Mouse (Mus musculus) ES-E14 (cell line): Measurements from ENCODE around the gene Mrps36. TPM values are rescaled to one million over a fixed set of nuclear protein-coding genes. Genes with fewer than 3 reads are reported as not detected.
A peak's percentile ranks its signal among the peaks of the same experiment; 100 is the strongest.

Source experiments
- DNase-seq: peaks from one replicate; pipeline ENCODE4 v3.0.0-alpha.2; 2013; ENCODE audit warnings: low read depth, low spot score
- H3K27ac ChIP-seq: 2 replicates; pipeline ENCODE4 v1.5.1; 2012; ENCODE audit warnings: low read depth, mild to moderate bottlenecking, low read length, moderate library complexity, mixed read lengths; ENCODE audit not compliant: poor library complexity, insufficient read depth, severe bottlenecking
- H3K36me3 ChIP-seq: 2 replicates; pipeline ENCODE4 v1.6.1; 2012; ENCODE audit warnings: mild to moderate bottlenecking, low read length, moderate library complexity, mixed read lengths; ENCODE audit not compliant: control insufficient read depth, poor library complexity, insufficient read depth, severe bottlenecking
- H3K4me1 ChIP-seq, 2 experiments: fragments of 150-350 bp in 1 of 2; sonication (generic) in 1 of 2; 2 replicates each; pipeline ENCODE4 v1.6.1; 2012; ENCODE audit warnings: low read length in 2 of 2, mild to moderate bottlenecking in 1 of 2, mixed read lengths in 1 of 2; ENCODE audit not compliant: control insufficient read depth in 2 of 2, insufficient read depth in 2 of 2, poor library complexity in 1 of 2
- H3K4me3 ChIP-seq, 2 experiments: fragments of 150-350 bp in 1 of 2; sonication (generic) in 1 of 2; 2 replicates each; pipeline ENCODE4 v1.5.1; 2012; ENCODE audit warnings: low read length in 2 of 2, low read depth in 1 of 2, mild to moderate bottlenecking in 1 of 2, mixed read lengths in 1 of 2; ENCODE audit not compliant: insufficient read depth in 1 of 2, poor library complexity in 1 of 2, severe bottlenecking in 1 of 2
- H3K9ac ChIP-seq: 2 replicates; pipeline ENCODE4 v1.6.1; 2012; ENCODE audit warnings: low read depth, mild to moderate bottlenecking, low read length, mixed read lengths; ENCODE audit not compliant: poor library complexity, insufficient read depth, severe bottlenecking
- H3K9me3 ChIP-seq: fragments of 150-350 bp; sonication (generic); 2 replicates; pipeline ENCODE4 v1.6.1; 2012; ENCODE audit warnings: low read depth, mild to moderate bottlenecking, low read length; ENCODE audit not compliant: control insufficient read depth, insufficient read depth
- CHD2 ChIP-seq: IDR thresholded peaks from 2 replicates; pipeline ENCODE4 v1.6.1; 2014; ENCODE audit warnings: mild to moderate bottlenecking, low read depth, low read length, inconsistent platforms
- HCFC1 ChIP-seq: IDR thresholded peaks from 2 replicates; pipeline ENCODE4 v1.6.1; 2012; ENCODE audit warnings: low read length, inconsistent platforms, borderline replicate concordance; ENCODE audit not compliant: insufficient read depth
- MAFK ChIP-seq: IDR thresholded peaks from 2 replicates; pipeline ENCODE4 v1.6.1; 2014; ENCODE audit warnings: mild to moderate bottlenecking, low read depth, low read length, inconsistent platforms; ENCODE audit not compliant: insufficient read depth
- ZC3H11A ChIP-seq: IDR thresholded peaks from 2 replicates; pipeline ENCODE4 v1.6.1; 2012; ENCODE audit warnings: low read depth, mild to moderate bottlenecking, inconsistent platforms, low read length, borderline replicate concordance
- ZNF384 ChIP-seq: IDR thresholded peaks from 2 replicates; pipeline ENCODE4 v1.6.1; 2012; ENCODE audit warnings: low read depth, low read length, inconsistent platforms
- in situ Hi-C, 2 experiments: fragments of 600-800 bp; cut with MboI; formaldehyde crosslinking; loops; one replicate each; pipeline ENCODE4 v1.15.1; 2025; ENCODE audit warnings: low sequenced_read_pairs in 2 of 2, inconsistent platforms in 1 of 2; ENCODE audit not compliant: unreplicated experiment in 2 of 2
- total RNA-seq: library from RNA; depleted of rRNA; stranded (reverse); fragments of 300-350 nt; gene quantifications from 2 replicates; pipeline ENCODE4 v1.2.3, GENCODE M21; 2012

Gene Mrps36
- total RNA-seq, 1 experiment: 58.9 TPM

DNA sequence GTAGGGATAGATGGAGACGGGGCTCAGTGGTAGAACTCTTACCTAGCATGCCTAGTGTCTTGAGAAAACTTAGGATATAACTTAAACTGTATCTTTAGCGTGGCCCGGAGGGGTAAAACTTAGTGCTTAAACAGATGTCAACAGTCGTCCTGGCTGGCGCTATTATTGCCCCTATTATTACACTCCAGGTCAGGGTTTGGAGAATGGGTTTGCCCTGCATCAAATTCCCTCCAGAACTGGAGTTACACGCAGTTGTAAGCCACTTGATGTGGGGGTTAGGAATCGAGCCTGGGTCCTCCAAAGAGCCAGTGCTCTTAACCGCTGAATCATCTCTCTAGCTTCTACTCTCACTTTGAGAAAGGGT lies 31.6 kb upstream of the Mrps36 start:
- in situ Hi-C loops: no loop called here
- no peak for TF ChIP-seq ZC3H11A
- TF ChIP-seq MAFK: no peak
- no peak for TF ChIP-seq CHD2
- no peak for TF ChIP-seq HCFC1
- no peak for TF ChIP-seq ZNF384
- Histone ChIP-seq H3K27ac (no peak overlapping the region), H3K9me3 (no peaks in the 10 kb centered on the region), H3K4me3 (peak overlapping the region in 1 of 2 experiments; percentile 92; a peak in 1 of 4 replicates), H3K4me1 (no peaks in the 10 kb centered on the region), H3K36me3 (peaks cover 27% of the 10 kb centered on the region), H3K9ac (no peak overlapping the region)
- no peak for DNase-seq

DNA sequence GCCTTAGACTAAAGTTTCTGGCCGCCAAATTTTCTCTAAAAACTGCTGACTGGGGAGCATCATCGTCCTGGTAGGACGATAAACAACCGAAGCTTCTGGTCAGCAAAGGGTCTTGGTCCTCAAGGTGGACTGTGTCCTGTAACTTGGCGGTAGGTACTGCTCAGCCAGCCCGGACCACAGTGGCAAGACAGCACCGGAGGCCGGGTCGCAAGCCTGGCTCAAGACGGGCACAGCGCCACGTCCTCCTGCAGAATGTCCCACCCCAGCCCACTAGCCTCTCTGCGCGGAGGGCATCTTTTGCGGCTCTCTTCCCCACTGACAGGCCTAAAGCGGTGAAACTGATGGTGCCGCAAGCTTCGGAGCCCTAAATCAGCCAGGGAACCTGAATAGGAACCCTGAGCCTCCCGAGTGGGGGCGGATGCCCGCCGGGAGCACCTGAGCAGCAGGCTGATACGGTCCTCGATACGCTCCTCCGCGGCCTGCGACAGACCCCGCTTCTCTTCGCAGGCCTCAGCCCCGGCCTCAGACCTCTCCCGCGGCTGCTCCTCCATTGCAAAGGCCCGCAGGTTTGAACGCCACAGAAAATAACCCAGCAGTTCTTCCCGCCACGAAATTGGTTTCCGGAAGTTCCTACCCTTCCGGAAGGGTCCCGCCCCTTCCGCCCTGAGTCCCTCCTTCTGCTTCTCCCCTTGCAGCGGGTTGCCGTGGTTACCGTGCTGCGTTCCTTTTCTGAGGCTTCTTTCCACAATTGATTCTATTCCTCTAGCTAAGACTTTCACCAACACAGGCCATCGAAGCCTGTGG lies 31.0 kb upstream of the Mrps36 start, which contains the start of gene Cenph:
Cenph (minus strand) TSS at position 648 of the 804 bp plus-strand sequence.
- Histone ChIP-seq H3K4me1 (no peaks in the 10 kb centered on the region), H3K27ac (peak within 1 kb of the TSS; percentile 69; the same call in 1 of the 2 replicates), H3K36me3 (peaks cover 24% of the 10 kb centered on the region), H3K9ac (peak within 1 kb of the TSS; percentile 93), H3K9me3 (no peaks in the 10 kb centered on the region), H3K4me3 (peak within 1 kb of the TSS; percentile 91 to 92)
- TF ChIP-seq ZC3H11A: no peak
- TF ChIP-seq HCFC1: 0 out of 2 replicates have a peak, but pooled peaks have one; percentile 36
- TF ChIP-seq CHD2: no peak
- no peak for TF ChIP-seq ZNF384
- TF ChIP-seq MAFK: 0 out of 2 replicates have a peak, but pooled peaks have one; percentile 7
- peak; percentile 87 for DNase-seq
- in situ Hi-C loops: no loop called here

DNA sequence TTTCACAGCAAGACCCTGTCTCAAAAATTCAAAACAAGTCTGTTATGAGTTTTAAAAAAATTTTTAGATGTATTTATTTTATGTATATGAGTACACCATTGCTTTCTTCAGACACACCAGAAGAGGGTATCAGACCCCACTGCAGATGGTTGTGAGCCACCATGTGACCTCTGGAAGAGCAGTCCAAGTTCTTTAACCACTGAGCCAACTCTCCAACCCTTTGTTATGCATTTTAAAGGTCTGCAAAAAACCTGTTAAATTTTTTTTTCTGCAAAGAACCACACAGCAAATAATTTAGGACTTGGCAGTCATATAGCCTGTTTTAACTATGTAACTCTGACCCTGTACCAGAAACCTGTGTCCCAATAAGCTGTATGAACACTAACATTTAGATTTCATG lies 30.2 kb upstream of the Mrps36 start:
- H3K9ac ChIP-seq: peak overlapping the region; percentile 93; the same call in 1 of the 2 replicates
- peak overlapping the region; percentile 91 to 92 for H3K4me3 ChIP-seq
- no peak overlapping the region for H3K27ac ChIP-seq
- H3K36me3 ChIP-seq: peaks cover 18% of the 10 kb centered on the region
- DNase-seq: no peak
- H3K4me1 ChIP-seq: no peaks in the 10 kb centered on the region
- in situ Hi-C loops: no loop called here
- TF ChIP-seq MAFK (no peak), ZC3H11A (no peak), HCFC1 (no peak), CHD2 (no peak), ZNF384 (no peak)
- H3K9me3 ChIP-seq: no peaks in the 10 kb centered on the region

DNA sequence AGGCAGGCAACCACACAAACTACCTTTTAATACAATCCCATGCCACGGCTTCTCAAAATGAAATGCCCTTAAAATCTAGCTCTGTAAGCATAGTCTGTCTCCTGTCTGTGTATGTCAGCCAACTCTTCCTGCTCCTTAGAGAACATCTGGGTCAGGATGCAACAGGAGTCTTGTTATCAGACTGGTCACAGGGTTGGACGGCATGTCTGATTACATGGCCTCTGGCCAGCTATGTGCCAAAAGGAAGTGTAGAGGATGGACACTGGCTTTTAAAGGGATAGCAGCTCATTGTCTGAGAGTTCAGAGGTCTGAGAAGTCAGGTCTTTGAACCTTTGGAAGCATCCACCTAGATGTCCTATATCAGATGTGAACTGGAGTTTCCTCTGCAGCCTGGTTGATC lies 10.9 kb upstream of the Mrps36 start:
- TF ChIP-seq ZNF384 (no peak), ZC3H11A (no peak), CHD2 (no peak)
- no peak overlapping the region for H3K4me3 ChIP-seq
- in situ Hi-C loops: no loop called here
- DNase-seq: no peak
- H3K36me3 ChIP-seq: peaks cover 5% of the 10 kb centered on the region; the same call in 1 of the 2 replicates
- H3K9me3 ChIP-seq: no peaks in the 10 kb centered on the region
- H3K27ac ChIP-seq: no peak overlapping the region
- H3K4me1 ChIP-seq: no peaks in the 10 kb centered on the region
- no peak overlapping the region for H3K9ac ChIP-seq
